Mouse (Mus musculus): Measurements from ENCODE around the gene Zfp511.

Zfp511 gene

DNA sequence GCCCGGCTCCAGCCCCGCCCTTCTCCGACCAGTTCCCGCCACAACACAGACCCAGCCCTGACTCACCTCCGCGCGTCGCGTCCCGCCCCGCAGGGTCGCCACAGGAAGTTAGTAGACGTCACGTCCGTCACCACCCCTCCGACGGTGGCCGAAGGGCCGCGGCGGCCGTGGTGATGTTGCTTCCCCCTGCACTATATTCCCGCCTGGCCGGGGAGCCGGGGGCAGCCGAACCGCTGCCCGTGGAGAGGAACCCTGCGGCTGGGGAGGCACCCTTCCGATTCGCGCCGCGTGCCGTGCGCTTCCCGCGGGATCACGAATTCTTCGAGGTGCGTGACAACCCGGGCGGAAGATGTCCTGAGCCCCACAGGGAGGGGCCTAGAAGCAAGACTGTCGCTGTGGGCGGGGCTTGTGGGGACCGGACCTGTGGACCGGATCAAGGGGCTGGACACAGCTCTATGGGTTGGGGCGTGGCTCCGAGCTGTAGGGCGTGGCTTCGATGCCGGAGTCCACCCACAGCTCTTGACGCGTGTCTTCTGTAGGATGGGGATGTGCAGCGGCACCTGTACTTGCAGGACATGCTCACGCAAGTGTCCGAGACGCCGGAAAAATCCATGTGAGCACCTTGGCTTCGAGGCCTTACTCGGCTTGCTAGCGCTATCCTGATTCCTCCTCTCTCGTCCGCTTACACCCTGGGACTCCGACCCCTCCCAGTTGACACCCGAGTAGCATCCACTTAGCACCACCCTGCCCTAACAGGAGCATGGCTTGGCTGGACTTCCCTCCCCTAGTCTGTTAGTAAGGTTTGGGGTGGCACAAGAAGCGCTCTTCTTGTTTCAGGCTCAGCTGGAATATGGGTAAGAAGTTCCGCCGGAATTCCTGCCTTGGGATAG, at the start of gene Zfp511, which contains the start of gene Tubgcp2:
Gene Zfp511 (plus strand): TSS at position 111 of the 890 bp plus-strand sequence.
Gene Tubgcp2 (minus strand): TSS at position 389 of the 890 bp plus-strand sequence.
- DNase-seq, result peak; percentile 99

DNA sequence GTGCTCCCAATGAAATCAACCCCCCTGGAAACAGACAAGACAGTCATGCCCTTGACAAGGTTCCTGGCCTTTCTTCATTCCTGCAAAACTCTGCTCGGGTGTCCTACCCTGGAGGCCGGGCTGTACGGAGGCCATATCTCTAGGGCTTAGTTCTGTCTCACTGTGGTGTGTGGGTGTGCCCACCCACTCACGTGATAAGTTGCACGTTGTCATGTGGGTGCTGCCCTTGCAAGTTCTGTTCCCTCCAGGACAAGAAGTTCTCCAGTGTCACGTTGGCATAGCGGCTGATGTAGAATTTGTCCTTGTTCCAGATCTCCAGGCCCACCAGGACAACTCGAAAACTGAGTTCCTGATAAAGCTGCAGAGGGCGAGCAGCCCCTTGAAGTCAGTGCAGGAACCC, 47.9 kb upstream of the Zfp511 start:
- no peak for DNase-seq

- DNase-seq, result no peak
Observed at GRCm38 (mm10) chr7:139990864-139991394, 45.3 kb upstream of the Zfp511 start.

GRCm38 (mm10) chr7:139992406-139992805, 43.8 kb upstream of the Zfp511 start, which contains the start of gene Adam8:
Gene Adam8, minus strand, starts transcription at chr7:139992562.
- no peak for DNase-seq

- no peak for DNase-seq
Observed at GRCm38 (mm10) chr7:139993532-139993931, 42.7 kb upstream of the Zfp511 start.

GRCm38 (mm10) chr7:139994202-139994601, 42.0 kb upstream of the Zfp511 start:
- DNase-seq, result no peak

DNA sequence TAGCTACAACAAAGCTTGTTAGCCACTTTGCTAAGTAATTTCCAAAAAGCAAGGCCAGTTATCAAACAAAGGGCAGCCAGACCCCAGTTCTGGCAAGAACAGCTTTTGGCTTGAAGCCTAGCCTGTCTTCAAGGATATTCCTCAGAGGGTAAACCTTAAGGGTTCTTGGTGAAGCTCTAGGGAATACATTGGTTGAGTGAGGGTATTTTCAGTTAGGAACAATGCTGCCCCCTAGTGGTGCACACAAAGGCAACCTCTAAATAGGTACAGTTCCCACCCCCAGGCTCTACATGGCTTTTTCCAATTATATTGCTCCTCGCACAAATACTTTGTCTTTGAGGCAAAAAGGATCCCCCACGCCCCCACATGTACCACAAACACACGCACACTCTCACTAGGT, 41.5 kb upstream of the Zfp511 start:
- peak; percentile 77 for DNase-seq

- no peak for DNase-seq
Observed at GRCm38 (mm10) chr7:139998691-139999350, 37.4 kb upstream of the Zfp511 start.

DNA sequence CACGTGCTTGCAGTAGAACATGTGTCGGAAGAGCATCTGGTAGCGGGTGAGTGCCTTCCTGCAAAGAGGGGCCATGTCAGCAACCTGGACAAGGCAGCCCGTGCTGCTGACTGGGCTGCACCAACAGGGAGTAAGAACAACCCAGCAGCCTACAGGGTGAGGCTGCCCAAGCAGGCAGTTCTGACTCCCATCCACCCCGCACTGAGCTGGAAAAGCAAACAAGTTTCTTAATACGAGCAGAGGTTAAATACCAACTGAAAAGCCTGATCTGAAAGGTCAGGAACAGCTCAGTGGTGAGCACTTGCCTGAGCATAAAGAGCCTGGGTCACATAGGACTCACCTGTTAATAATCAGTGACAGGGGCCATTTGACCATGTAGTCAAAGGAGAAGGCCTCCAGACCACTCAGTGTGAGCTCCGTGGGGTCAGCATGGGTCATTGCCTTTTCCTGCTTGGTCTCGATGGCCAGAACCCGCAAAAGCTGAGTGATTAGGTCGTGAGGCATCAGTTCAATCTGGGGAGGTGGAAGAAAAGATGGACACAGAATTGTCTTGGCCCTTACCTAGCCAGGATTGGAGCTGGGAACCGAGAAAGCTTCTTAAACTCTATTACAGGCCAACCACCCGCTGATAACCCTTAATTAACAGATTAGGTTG, 35.0 kb upstream of the Zfp511 start:
- DNase-seq, result no peak

DNA sequence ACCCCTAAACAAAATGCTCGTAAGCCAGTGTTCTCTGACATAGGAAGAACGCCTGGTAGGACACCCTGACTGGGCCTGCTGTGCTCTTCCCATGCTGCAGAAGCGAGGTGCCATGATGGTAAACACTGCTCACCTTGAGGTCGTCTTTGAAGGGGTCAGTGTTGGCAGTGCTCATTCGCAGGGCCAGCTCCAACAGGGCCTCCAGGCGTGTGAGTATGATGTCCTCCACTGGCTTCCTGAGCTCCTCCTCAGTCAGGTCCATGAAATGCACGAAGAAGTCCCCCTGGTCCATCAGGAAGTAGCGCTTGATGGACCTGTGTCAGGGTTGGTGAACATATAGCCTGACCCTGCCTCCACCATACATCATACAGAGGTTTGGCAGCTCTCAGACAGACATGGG, 31.5 kb upstream of the Zfp511 start:
- no peak for DNase-seq

DNA sequence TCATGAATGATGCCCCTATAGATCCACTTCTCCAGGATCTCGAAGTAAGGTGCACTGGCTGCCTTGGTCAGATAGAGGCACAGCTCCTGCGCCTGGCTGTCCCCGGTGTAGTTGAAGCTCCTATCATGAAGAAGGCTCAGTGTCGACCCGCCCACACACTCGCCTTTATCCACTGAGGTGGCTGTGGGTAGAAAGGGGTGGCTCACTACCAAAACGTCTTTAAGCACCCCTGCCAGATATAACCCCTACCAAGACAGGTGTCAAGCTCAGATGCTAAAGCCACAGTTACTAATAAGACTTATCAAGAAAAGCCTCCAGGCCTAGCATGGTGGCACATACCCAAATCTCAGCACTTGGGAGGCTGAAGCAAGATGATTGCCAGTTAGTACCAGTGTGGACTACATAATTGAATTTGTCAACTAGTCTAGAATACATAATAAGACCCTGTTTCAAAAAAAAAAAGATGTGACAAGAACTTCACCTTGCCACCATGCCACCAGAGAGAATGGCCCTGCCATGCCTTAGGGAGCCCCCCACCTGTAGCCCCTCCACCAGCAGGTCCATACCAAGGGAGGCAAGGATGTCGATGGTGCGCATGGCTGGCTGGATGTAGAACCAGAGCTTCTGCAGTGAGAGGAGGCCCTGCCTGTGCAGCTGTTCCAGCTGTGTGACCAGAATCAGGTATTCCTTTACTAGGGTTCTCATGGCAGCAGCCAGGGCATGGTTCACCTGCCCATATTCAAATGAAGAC, 29.2 kb upstream of the Zfp511 start:
- DNase-seq, result no peak

DNA sequence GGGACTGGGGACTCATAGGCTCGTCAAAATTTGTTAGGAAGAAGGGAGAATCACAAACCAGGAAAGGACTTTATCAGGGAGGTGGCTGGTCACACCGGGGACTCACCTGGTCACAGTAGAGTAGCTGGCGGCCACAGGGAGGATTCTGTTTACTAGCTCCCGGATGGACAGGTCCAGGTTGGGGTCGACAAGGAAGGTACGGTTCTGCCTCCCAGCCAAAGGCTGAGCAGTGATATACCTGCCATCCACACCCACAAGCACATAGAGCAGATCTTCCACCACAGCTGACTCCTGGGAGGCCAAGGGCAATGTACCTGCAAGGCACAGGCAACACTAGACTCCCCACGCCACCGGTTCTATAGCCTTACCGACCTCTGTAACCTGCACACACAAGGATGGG, 28.4 kb upstream of the Zfp511 start:
- DNase-seq, result no peak

- no peak for DNase-seq
Observed at GRCm38 (mm10) chr7:140011336-140011735, 24.9 kb upstream of the Zfp511 start.

- DNase-seq, result no peak
Observed at GRCm38 (mm10) chr7:140031771-140032170, 4.4 kb upstream of the Zfp511 start.

- no peak for DNase-seq
Observed at GRCm38 (mm10) chr7:140032366-140032765, 3.8 kb upstream of the Zfp511 start.

DNA sequence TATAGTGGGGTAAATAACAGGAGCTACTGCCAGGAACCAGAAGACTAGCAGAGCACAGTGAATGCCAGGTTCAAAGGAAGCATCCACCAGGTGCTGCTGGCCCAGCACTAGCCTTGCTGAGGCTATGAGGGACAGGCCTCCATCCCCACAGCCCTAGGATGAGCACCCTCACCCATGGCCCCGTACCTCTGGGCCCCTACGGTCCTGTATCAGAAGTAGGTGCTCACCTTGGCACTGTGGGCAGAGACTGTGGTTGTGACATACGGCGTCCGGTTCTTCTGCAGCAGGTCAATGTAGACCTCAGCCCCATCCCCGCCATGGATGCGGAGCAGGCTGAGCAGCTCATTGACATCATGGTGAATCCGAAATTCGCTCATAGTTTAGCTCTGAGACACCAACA, 2.8 kb upstream of the Zfp511 start:
- no peak for DNase-seq

- no peak for DNase-seq
Observed at GRCm38 (mm10) chr7:140035456-140035855, 735 bp upstream of the Zfp511 start.

GRCm38 (mm10) chr7:140037171-140037555, 972 bp downstream of the Zfp511 start:
- no peak for DNase-seq

GRCm38 (mm10) chr7:140042728-140043127, 6.5 kb downstream of the Zfp511 start:
- DNase-seq, result no peak

DNA sequence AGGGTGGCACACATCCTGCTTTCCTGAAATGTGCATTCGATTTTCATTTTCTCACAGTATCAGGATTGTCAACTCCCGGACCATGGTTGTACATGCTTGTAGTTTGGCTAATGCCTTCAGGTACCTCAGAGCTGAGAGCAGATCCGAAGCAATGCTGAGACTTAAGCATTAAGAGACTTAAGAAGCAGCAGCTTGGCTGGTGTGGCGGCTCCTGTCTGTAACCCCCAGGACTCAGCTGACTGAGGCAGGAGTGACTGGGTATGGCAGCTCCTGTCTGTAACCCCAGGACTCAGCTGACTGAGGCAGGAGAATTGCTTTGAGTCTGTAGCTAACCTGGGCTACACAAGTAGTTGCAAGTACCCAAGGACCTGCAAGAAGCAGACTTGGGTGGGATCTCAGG, 9.4 kb downstream of the Zfp511 start:
- DNase-seq, result no peak

DNA sequence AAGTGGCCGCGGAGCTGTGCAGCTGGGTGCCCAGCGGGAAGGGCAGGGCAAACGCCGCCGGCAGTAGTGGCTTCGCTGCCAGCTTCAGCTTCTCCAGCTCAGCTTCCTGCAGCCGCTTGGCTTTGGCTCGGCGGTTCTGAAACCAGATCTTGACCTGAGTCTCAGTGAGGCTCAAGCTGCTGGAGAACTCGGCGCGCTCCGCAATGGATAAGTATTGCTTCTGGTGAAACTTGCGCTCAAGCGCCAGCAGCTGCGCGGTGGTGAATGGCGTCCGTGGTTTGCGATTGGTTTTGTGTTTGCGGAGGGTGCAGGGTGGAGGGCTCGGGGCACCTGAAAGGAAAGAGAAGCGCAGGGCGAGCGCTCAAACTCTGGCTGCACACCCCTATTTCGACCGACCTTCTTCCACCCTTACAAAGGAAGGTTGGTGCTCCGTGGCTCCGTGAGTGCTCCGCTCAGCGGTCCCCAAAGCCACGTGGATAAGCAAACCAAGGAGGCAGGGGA, 11.7 kb downstream of the Zfp511 start:
- peak; percentile 68 for DNase-seq
